Mouse (Mus musculus) intestine, embryonic 15.5 days (tissue): ENCODE data around the gene Klf6. TPM values are rescaled to one million over a fixed set of nuclear protein-coding genes. Genes with fewer than 3 reads are reported as not detected.
A peak's percentile ranks its signal among the peaks of the same experiment; 100 is the strongest.

Experiments used
- ATAC-seq: fragments of 200-750 bp; cut with Nextera tagmentation; 2 replicates; pipeline ENCODE4 v1.8.0; 2017; ENCODE audit warnings: moderate TSS enrichment, moderate library complexity
- H3K27ac ChIP-seq: fragments of 300-500 bp; sonication (generic); 2 replicates; pipeline ENCODE4 v1.5.1; 2015; ENCODE audit warnings: mild to moderate bottlenecking, inconsistent platforms
- H3K27me3 ChIP-seq: fragments of 300-500 bp; sonication (generic); replicated peaks from 2 replicates; pipeline ENCODE4 v1.6.1; 2015; ENCODE audit warnings: inconsistent platforms
- H3K36me3 ChIP-seq: fragments of 300-500 bp; sonication (generic); 2 replicates; pipeline ENCODE4 v1.6.1; 2015; ENCODE audit warnings: inconsistent platforms
- H3K4me1 ChIP-seq: fragments of 300-500 bp; sonication (generic); replicated peaks from 2 replicates; pipeline ENCODE4 v1.6.1; 2015; ENCODE audit warnings: inconsistent platforms
- H3K4me2 ChIP-seq: fragments of 300-500 bp; sonication (generic); replicated peaks from 2 replicates; pipeline ENCODE4 v1.6.1; 2015; ENCODE audit warnings: mild to moderate bottlenecking, inconsistent platforms
- H3K4me3 ChIP-seq: fragments of 300-500 bp; sonication (generic); replicated peaks from 2 replicates; pipeline ENCODE4 v1.5.1; 2015; ENCODE audit warnings: inconsistent platforms
- H3K9ac ChIP-seq: fragments of 300-500 bp; sonication (generic); 2 replicates; pipeline ENCODE4 v1.6.1; 2015; ENCODE audit warnings: inconsistent platforms
- H3K9me3 ChIP-seq: fragments of 300-500 bp; sonication (generic); 2 replicates; pipeline ENCODE4 v1.6.1; 2016; ENCODE audit warnings: inconsistent platforms
- WGBS: fragments of 180-500 bp; shearing (Covaris S2); methylation state at CpG from one replicate; pipeline ENCODE4 v1.1.7; 2015; 5-methylcytosine and 5-hydroxymethylcytosine counted together
- polyA plus RNA-seq: library from polyadenylated mRNA; unstranded; fragments of >200 nt; fragmentation: Nextera tagmentation; extraction: Ambion mirVana; gene quantifications from 2 replicates; pipeline ENCODE4 v1.2.1, GENCODE M21; 2015

The Klf6 gene
- 72.3 and 79.5 TPM in 2 replicates for polyA plus RNA-seq

- H3K4me3 ChIP-seq = peak within 1 kb of the TSS; percentile 65
- peak within 1 kb of the TSS; percentile 80 for H3K9ac ChIP-seq
- H3K27ac ChIP-seq = peak within 1 kb of the TSS; percentile 97
- H3K4me2 ChIP-seq = peak within 1 kb of the TSS; percentile 57
- no peaks in the 10 kb centered on the region for H3K9me3 ChIP-seq
- no peaks in the 10 kb centered on the region for H3K27me3 ChIP-seq
- WGBS = under 1% methylated on average over 58 of the region's 60 CpGs
- ATAC-seq = peak; percentile 98
- H3K4me1 ChIP-seq = peaks cover 20% of the 10 kb centered on the region
- peaks cover 6% of the 10 kb centered on the region; the same call in 1 of the 2 replicates for H3K36me3 ChIP-seq
These were observed at the start of gene Klf6 for GRCm38 (mm10) chr13:5861157-5862002. Klf6 (plus strand) TSS chr13:5861482.

GRCm38 (mm10) chr13:5813433-5813832 lies 47.8 kb upstream of the Klf6 start:
- H3K4me3 ChIP-seq = no peak overlapping the region
- H3K4me2 ChIP-seq = no peak overlapping the region
- no peaks in the 10 kb centered on the region for H3K4me1 ChIP-seq
- 58% methylated on average over 9 of the region's 9 CpGs for WGBS
- no peaks in the 10 kb centered on the region for H3K27me3 ChIP-seq
- no peak overlapping the region for H3K9ac ChIP-seq
- H3K9me3 ChIP-seq = no peaks in the 10 kb centered on the region
- H3K27ac ChIP-seq = no peak overlapping the region
- H3K36me3 ChIP-seq = no peaks in the 10 kb centered on the region
- ATAC-seq = peak; percentile 87

GRCm38 (mm10) chr13:5817250-5817649 lies 44.0 kb upstream of the Klf6 start:
- Histone ChIP-seq H3K9me3 (no peaks in the 10 kb centered on the region), H3K27ac (no peak overlapping the region), H3K27me3 (no peaks in the 10 kb centered on the region), H3K4me1 (no peaks in the 10 kb centered on the region), H3K4me2 (no peak overlapping the region), H3K36me3 (no peaks in the 10 kb centered on the region), H3K9ac (no peak overlapping the region), H3K4me3 (no peak overlapping the region)
- ATAC-seq = no peak
- WGBS = 83% methylated on average over 3 of the region's 3 CpGs

- Histone ChIP-seq H3K4me3 (no peak overlapping the region), H3K27me3 (no peaks in the 10 kb centered on the region), H3K27ac (no peak overlapping the region), H3K4me1 (0 out of 2 replicates have a peak, but pooled peaks cover 4% of the 10 kb centered on the region), H3K9me3 (no peaks in the 10 kb centered on the region), H3K36me3 (no peaks in the 10 kb centered on the region), H3K9ac (no peak overlapping the region), H3K4me2 (no peak overlapping the region)
- 56% methylated on average over 3 of the region's 3 CpGs for WGBS
- ATAC-seq = no peak
These were observed 42.1 kb upstream of the Klf6 start for GRCm38 (mm10) chr13:5819173-5819572.

- 27% methylated on average over 11 of the region's 11 CpGs for WGBS
These were observed 38.7 kb upstream of the Klf6 start for GRCm38 (mm10) chr13:5822586-5822985.

GRCm38 (mm10) chr13:5823150-5823549 lies 38.1 kb upstream of the Klf6 start:
- Histone ChIP-seq H3K4me3 (no peak overlapping the region), H3K9ac (no peak overlapping the region), H3K9me3 (no peaks in the 10 kb centered on the region), H3K4me1 (0 out of 2 replicates have a peak, but pooled peaks cover 4% of the 10 kb centered on the region), H3K4me2 (no peak overlapping the region), H3K27me3 (no peaks in the 10 kb centered on the region), H3K27ac (no peak overlapping the region), H3K36me3 (no peaks in the 10 kb centered on the region)
- ATAC-seq = no peak
- 79% methylated on average over 7 of the region's 7 CpGs for WGBS

More at GRCm38 (mm10) chr13:5822586-5822985, 38.7 kb upstream of the Klf6 start:
- Histone ChIP-seq H3K4me1 (0 out of 2 replicates have a peak, but pooled peaks cover 4% of the 10 kb centered on the region), H3K27ac (no peak overlapping the region), H3K36me3 (no peaks in the 10 kb centered on the region), H3K4me2 (peak overlapping the region; percentile 40), H3K27me3 (no peaks in the 10 kb centered on the region), H3K9ac (no peak overlapping the region), H3K4me3 (no peak overlapping the region), H3K9me3 (no peaks in the 10 kb centered on the region)
- no peak; the same call in 1 of the 2 replicates for ATAC-seq

- no peaks in the 10 kb centered on the region for H3K9me3 ChIP-seq
- no peaks in the 10 kb centered on the region for H3K36me3 ChIP-seq
- no peak overlapping the region for H3K4me2 ChIP-seq
- H3K4me1 ChIP-seq = 0 out of 2 replicates have a peak, but pooled peaks cover 4% of the 10 kb centered on the region
- no peak overlapping the region for H3K9ac ChIP-seq
- ATAC-seq = no peak
- no peaks in the 10 kb centered on the region for H3K27me3 ChIP-seq
- no peak overlapping the region for H3K27ac ChIP-seq
- 65% methylated on average over 8 of the region's 8 CpGs for WGBS
- H3K4me3 ChIP-seq = no peak overlapping the region
These were observed 37.0 kb upstream of the Klf6 start for GRCm38 (mm10) chr13:5824189-5824815.

- ATAC-seq = peak; percentile 85
- Histone ChIP-seq H3K4me2 (0 out of 2 replicates have a peak overlapping the region, but pooled peaks have one; percentile 14), H3K9ac (no peak overlapping the region), H3K36me3 (no peaks in the 10 kb centered on the region), H3K9me3 (no peaks in the 10 kb centered on the region), H3K4me1 (0 out of 2 replicates have a peak, but pooled peaks cover 4% of the 10 kb centered on the region), H3K27me3 (no peaks in the 10 kb centered on the region), H3K4me3 (no peak overlapping the region), H3K27ac (0 out of 2 replicates have a peak overlapping the region, but pooled peaks have one; percentile 27)
- WGBS = 23% methylated on average over 9 of the region's 9 CpGs
These were observed 35.0 kb upstream of the Klf6 start for GRCm38 (mm10) chr13:5826170-5826827.

GRCm38 (mm10) chr13:5831976-5832375 lies 29.3 kb upstream of the Klf6 start:
- Histone ChIP-seq H3K4me3 (no peak overlapping the region), H3K27me3 (no peaks in the 10 kb centered on the region), H3K4me2 (no peak overlapping the region), H3K27ac (no peak overlapping the region), H3K4me1 (0 out of 2 replicates have a peak, but pooled peaks cover 2% of the 10 kb centered on the region), H3K9ac (no peak overlapping the region), H3K9me3 (no peaks in the 10 kb centered on the region), H3K36me3 (no peaks in the 10 kb centered on the region)
- WGBS = 20% methylated on average over 7 of the region's 7 CpGs
- peak; percentile 70 for ATAC-seq

- H3K27ac ChIP-seq = no peak overlapping the region
- 83% methylated on average over 4 of the region's 4 CpGs for WGBS
These were observed 24.0 kb upstream of the Klf6 start for GRCm38 (mm10) chr13:5837174-5837777.

GRCm38 (mm10) chr13:5841418-5841817 lies 19.9 kb upstream of the Klf6 start:
- Histone ChIP-seq H3K4me3 (no peak overlapping the region), H3K9ac (no peak overlapping the region), H3K4me1 (0 out of 2 replicates have a peak, but pooled peaks cover 3% of the 10 kb centered on the region), H3K27me3 (no peaks in the 10 kb centered on the region), H3K36me3 (no peaks in the 10 kb centered on the region), H3K4me2 (no peak overlapping the region), H3K9me3 (no peaks in the 10 kb centered on the region), H3K27ac (no peak overlapping the region; the same call in 1 of the 2 replicates)
- 64% methylated on average over 6 of the region's 6 CpGs for WGBS
- peak; percentile 85 for ATAC-seq

More at GRCm38 (mm10) chr13:5837174-5837777, 24.0 kb upstream of the Klf6 start:
- Histone ChIP-seq H3K36me3 (no peaks in the 10 kb centered on the region), H3K4me2 (no peak overlapping the region), H3K4me3 (no peak overlapping the region), H3K4me1 (no peaks in the 10 kb centered on the region), H3K9me3 (no peaks in the 10 kb centered on the region), H3K9ac (no peak overlapping the region), H3K27me3 (no peaks in the 10 kb centered on the region)
- peak; percentile 57; the same call in 1 of the 2 replicates for ATAC-seq
